In genomic region chr13:28750949-28751692, GRCm38 (mm10) we compare ENCODE assay signal across 25 mouse cellular contexts.
DNase-seq lines count a peak whose midpoint lies in the region; ATAC-seq and TF ChIP-seq lines count a peak whose summit lies in the region.
"Had no signal": no experiment of that assay in that cellular context is flagged by ENCODE, and none has a peak within 500 bp of the region (broad histone marks: within the 10 kb centered on the region; RNA-seq: fewer than 3 reads in every experiment).

No protein-coding gene starts in this region.

- peaks cover 34% of the 10 kb centered on the region for H3K4me1 ChIP-seq in lung, embryonic 15.5 days
- H3K4me1 ChIP-seq in lung, postnatal 0 days (ENCODE audit: insufficient read depth, low read depth, low read length): 0 out of 2 replicates have a peak, but pooled peaks cover 3% of the 10 kb centered on the region
- H3K4me1 ChIP-seq in forebrain, postnatal 0 days (ENCODE audit: insufficient read depth): no peaks in the 10 kb centered on the region

- no peaks in the 10 kb centered on the region for H3K27me3 ChIP-seq in lung, embryonic 15.5 days
- no peaks in the 10 kb centered on the region for H3K27me3 ChIP-seq in lung, postnatal 0 days (replicated peaks; ENCODE audit: insufficient read depth, low read length)
- H3K27me3 ChIP-seq in forebrain, postnatal 0 days (ENCODE audit: insufficient read depth, low read length): no peaks in the 10 kb centered on the region
- H3K27me3 ChIP-seq: forebrain, embryonic 13.5 days had no signal

- no peak for TF ChIP-seq CTCF in lung, postnatal 0 days (IDR thresholded peaks at IDR 0.05)
- TF ChIP-seq CTCF in forebrain, postnatal 0 days (IDR thresholded peaks at IDR 0.05; ENCODE audit: low read depth): no peak

- H3K4me2 ChIP-seq in lung, embryonic 15.5 days: no peak overlapping the region
- H3K4me2 ChIP-seq in lung, postnatal 0 days (replicated peaks; ENCODE audit: low read depth, low read length): no peak overlapping the region
- H3K4me2 ChIP-seq in forebrain, postnatal 0 days (ENCODE audit: low read depth): no peak overlapping the region
- H3K4me2 ChIP-seq: forebrain, embryonic 13.5 days had no signal

- no peaks in the 10 kb centered on the region for H3K9me3 ChIP-seq in lung, embryonic 15.5 days
- no peaks in the 10 kb centered on the region for H3K9me3 ChIP-seq in lung, postnatal 0 days (ENCODE audit: low read length)
- H3K9me3 ChIP-seq in forebrain, postnatal 0 days (ENCODE audit: low read length): no peaks in the 10 kb centered on the region
- H3K9me3 ChIP-seq: forebrain, embryonic 13.5 days; heart, embryonic 10.5 days; hindbrain, embryonic 10.5 days; megakaryocyte, embryonic 14.5 days had no signal

- WGBS in lung, embryonic 15.5 days: 46% methylated on average over 11 of the region's 11 CpGs
- 56% methylated on average over 11 of the region's 11 CpGs for WGBS in lung, postnatal 0 days
- 86% methylated on average over 11 of the region's 11 CpGs for WGBS in forebrain, postnatal 0 days

- ATAC-seq in frontal cortex, adult (ENCODE audit: low TSS enrichment): peak; percentile 62
- peak; percentile 81 for ATAC-seq in lung, embryonic 15.5 days (ENCODE audit: borderline replicate concordance, extremely low read depth, low FRiP score, low TSS enrichment)
- ATAC-seq in lung, postnatal 0 days: peak; percentile 82
- no peak for ATAC-seq in forebrain, postnatal 0 days
- ATAC-seq: forebrain, embryonic 13.5 days; hindbrain, postnatal 0 days had no signal

- H3K4me3 ChIP-seq in lung, embryonic 15.5 days: no peak overlapping the region
- H3K4me3 ChIP-seq in lung, postnatal 0 days (ENCODE audit: low read depth, low read length): no peak overlapping the region
- no peak overlapping the region for H3K4me3 ChIP-seq in forebrain, postnatal 0 days (ENCODE audit: low read depth, low read length)
- H3K4me3 ChIP-seq: forebrain, embryonic 13.5 days; heart, embryonic 10.5 days; hindbrain, embryonic 10.5 days; left cerebral cortex, adult 2 months; megakaryocyte, embryonic 14.5 days had no signal

- TF ChIP-seq EP300 in lung, postnatal 0 days (IDR thresholded peaks at IDR 0.05): peak; percentile 27; the same call in 1 of the 2 replicates

- no peaks in the 10 kb centered on the region for H3K36me3 ChIP-seq in lung, embryonic 15.5 days
- H3K36me3 ChIP-seq in lung, postnatal 0 days (ENCODE audit: insufficient read depth, low read length): no peaks in the 10 kb centered on the region
- H3K36me3 ChIP-seq in forebrain, postnatal 0 days (ENCODE audit: insufficient read depth): no peaks in the 10 kb centered on the region
- H3K36me3 ChIP-seq: heart, embryonic 10.5 days; hindbrain, embryonic 10.5 days had no signal

- no peak overlapping the region for H3K9ac ChIP-seq in lung, embryonic 15.5 days
- no peak overlapping the region for H3K9ac ChIP-seq in lung, postnatal 0 days (replicated peaks; ENCODE audit: low read depth)
- H3K9ac ChIP-seq in forebrain, postnatal 0 days: no peak overlapping the region
- H3K9ac ChIP-seq: forebrain, embryonic 13.5 days had no signal

- no peak for DNase-seq in frontal cortex, postnatal 10 days (ENCODE audit: low spot score in 2 of 2)
- no peak for DNase-seq in lung, postnatal 25 days (ENCODE audit: low spot score)
- peak; percentile 85 for DNase-seq in lung, postnatal 0 days (ENCODE audit: low spot score)
- no peak for DNase-seq in testis, postnatal 10 days (ENCODE audit: low spot score)
- no peak for DNase-seq in forebrain, postnatal 0 days
- no peak for DNase-seq in layer of hippocampus, adult 9-10 months (ENCODE audit: low spot score)
- DNase-seq: adrenal gland, adult 8-10 months; B cell, adult 2 months; cerebellum, adult 11 months; cerebellum, postnatal 10 days; kidney, adult 2 months; kidney, postnatal 14 days; layer of hippocampus, adult 9-11 months; left cerebral cortex, postnatal 4 days; liver; midbrain, embryonic 14.5 days; thymus, postnatal 25 days had no signal

- H3K27ac ChIP-seq in lung, embryonic 15.5 days: peak overlapping the region; percentile 57
- no peak overlapping the region; the same call in 1 of the 2 replicates for H3K27ac ChIP-seq in lung, postnatal 0 days (ENCODE audit: low read length)
- no peak overlapping the region for H3K27ac ChIP-seq in forebrain, postnatal 0 days (ENCODE audit: low read depth, low read length)
- H3K27ac ChIP-seq: forebrain, embryonic 13.5 days; heart, embryonic 10.5 days; hindbrain, embryonic 10.5 days; hindbrain, postnatal 0 days; left cerebral cortex, adult 2 months had no signal
